Mouse (Mus musculus): Measurements from ENCODE around the gene Rfx2.
A peak's percentile ranks its signal among the peaks of the same experiment; 100 is the strongest.

DNA sequence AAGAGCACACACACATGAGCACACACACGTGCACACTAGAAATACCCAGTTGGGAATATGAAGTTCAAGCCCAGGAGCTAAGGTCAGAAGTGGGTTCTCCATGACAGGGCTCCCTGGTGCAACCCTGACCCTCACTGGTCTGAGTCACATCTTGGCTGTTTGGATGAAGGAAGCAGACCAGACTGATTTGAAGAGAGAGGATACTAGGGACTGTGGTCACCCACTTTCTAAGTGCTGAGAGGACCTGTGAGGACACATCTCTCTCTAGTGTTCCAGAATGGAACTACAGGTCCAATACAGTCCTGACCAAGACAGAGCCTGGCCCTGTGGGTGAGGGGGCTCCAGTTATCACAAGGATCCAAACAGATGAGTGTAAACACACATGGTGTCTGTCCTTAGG is 25.0 kb downstream of the Rfx2 start:
- TF ChIP-seq CTCF (IDR thresholded peaks at IDR 0.05; ENCODE audit: low read depth): peak; percentile 59
- no peak for TF ChIP-seq EP300 (IDR thresholded peaks at IDR 0.05; ENCODE audit: low read depth)
